Mouse (Mus musculus) limb, embryonic 15.5 days (tissue): Measurements from ENCODE around the gene Cwc25. TPM values are rescaled to one million over a fixed set of nuclear protein-coding genes. Genes with fewer than 3 reads are reported as not detected.

ENCODE experiments used
- ATAC-seq: fragments of 200-750 bp; cut with Nextera tagmentation; 2 replicates; pipeline ENCODE4 v1.8.0; 2017; ENCODE audit warnings: low read depth, moderate TSS enrichment; ENCODE audit not compliant: insufficient number of reproducible peaks, low FRiP score, low TSS enrichment
- H3K27ac ChIP-seq: fragments of 300-500 bp; sonication (generic); 2 replicates; pipeline ENCODE4 v1.5.1; 2015; ENCODE audit warnings: moderate library complexity, mild to moderate bottlenecking, inconsistent platforms
- H3K27me3 ChIP-seq: fragments of 300-500 bp; sonication (generic); 2 replicates; pipeline ENCODE4 v1.6.1; 2015; ENCODE audit warnings: inconsistent platforms
- H3K36me3 ChIP-seq: fragments of 300-500 bp; sonication (generic); 2 replicates; pipeline ENCODE4 v1.6.1; 2015; ENCODE audit warnings: inconsistent platforms
- H3K4me1 ChIP-seq: fragments of 300-500 bp; sonication (generic); 2 replicates; pipeline ENCODE4 v1.6.1; 2015; ENCODE audit warnings: inconsistent platforms
- H3K4me2 ChIP-seq: fragments of 300-500 bp; sonication (generic); 2 replicates; pipeline ENCODE4 v1.6.1; 2015; ENCODE audit warnings: mild to moderate bottlenecking, inconsistent platforms
- H3K4me3 ChIP-seq: fragments of 300-500 bp; sonication (generic); 2 replicates; pipeline ENCODE4 v1.5.1; 2015; ENCODE audit warnings: mild to moderate bottlenecking, inconsistent platforms
- H3K9ac ChIP-seq: fragments of 300-500 bp; sonication (generic); 2 replicates; pipeline ENCODE4 v1.6.1; 2015; ENCODE audit warnings: inconsistent platforms
- H3K9me3 ChIP-seq: fragments of 300-500 bp; sonication (generic); 2 replicates; pipeline ENCODE4 v1.6.1; 2016; ENCODE audit warnings: inconsistent platforms
- WGBS: fragments of 180-500 bp; shearing (Covaris S2); methylation state at CpG from one replicate; pipeline ENCODE4 v1.1.7; 2015; 5-methylcytosine and 5-hydroxymethylcytosine counted together
- polyA plus RNA-seq: library from polyadenylated mRNA; unstranded; fragments of >200 nt; fragmentation: Nextera tagmentation; extraction: Ambion mirVana; gene quantifications from 2 replicates; pipeline ENCODE4 v1.2.1, GENCODE M21; 2015

Cwc25 gene
- polyA plus RNA-seq, 1 experiment from 2014 or later = 19.1 TPM

DNA sequence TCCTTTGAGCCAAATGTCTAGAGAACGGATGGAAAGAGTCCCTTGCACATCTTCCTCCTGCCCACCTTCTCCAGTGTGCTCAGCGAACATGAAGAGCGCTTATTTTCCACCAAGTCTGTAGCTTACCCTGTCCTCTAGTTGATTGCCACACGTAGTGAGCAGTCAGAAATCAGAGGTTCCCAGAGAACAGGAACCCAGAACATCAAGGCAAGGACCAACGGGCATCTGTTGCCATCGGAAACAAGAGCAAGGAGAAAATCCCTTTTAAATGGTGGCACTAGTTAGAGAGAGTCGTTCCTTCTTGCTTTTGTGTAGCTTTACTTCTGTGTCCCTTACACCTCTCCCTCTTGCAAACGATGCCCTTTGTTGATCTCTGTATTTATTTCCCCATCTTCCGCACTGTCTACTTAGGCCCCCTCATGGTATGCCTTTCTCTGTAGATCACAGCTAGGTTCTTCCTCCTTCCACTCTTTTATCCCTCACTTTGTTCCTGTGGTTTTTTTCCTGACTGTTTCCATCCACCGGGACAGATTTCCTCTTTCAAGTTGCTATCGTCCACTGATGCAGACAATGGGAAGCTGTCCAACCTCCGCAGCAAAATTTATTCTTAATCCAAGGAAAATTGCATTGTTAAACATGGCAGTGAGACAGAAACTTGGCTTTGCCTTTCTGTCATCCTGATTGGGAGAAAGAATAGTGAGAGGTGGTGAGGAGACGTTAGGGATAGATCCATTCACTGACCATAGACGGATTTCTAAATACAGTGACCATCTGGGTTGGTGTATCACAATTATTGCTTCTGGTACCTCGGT, 64.6 kb downstream of the Cwc25 start:
- 54% methylated on average over 15 of the region's 15 CpGs for whole genome bisulfite sequencing
- H3K36me3 ChIP-seq = peaks cover 15% of the 10 kb centered on the region
- peak overlapping the region; percentile 83 for H3K4me2 ChIP-seq
- no peak for ATAC-seq
- H3K27me3 ChIP-seq = no peaks in the 10 kb centered on the region
- 0 out of 2 replicates have a peak overlapping the region, but pooled peaks have one; percentile 48 for H3K9ac ChIP-seq
- no peaks in the 10 kb centered on the region for H3K9me3 ChIP-seq
- peaks cover 41% of the 10 kb centered on the region for H3K4me1 ChIP-seq
- H3K27ac ChIP-seq = peak overlapping the region; percentile 89; the same call in 1 of the 2 replicates
- peak overlapping the region; percentile 90 for H3K4me3 ChIP-seq

DNA sequence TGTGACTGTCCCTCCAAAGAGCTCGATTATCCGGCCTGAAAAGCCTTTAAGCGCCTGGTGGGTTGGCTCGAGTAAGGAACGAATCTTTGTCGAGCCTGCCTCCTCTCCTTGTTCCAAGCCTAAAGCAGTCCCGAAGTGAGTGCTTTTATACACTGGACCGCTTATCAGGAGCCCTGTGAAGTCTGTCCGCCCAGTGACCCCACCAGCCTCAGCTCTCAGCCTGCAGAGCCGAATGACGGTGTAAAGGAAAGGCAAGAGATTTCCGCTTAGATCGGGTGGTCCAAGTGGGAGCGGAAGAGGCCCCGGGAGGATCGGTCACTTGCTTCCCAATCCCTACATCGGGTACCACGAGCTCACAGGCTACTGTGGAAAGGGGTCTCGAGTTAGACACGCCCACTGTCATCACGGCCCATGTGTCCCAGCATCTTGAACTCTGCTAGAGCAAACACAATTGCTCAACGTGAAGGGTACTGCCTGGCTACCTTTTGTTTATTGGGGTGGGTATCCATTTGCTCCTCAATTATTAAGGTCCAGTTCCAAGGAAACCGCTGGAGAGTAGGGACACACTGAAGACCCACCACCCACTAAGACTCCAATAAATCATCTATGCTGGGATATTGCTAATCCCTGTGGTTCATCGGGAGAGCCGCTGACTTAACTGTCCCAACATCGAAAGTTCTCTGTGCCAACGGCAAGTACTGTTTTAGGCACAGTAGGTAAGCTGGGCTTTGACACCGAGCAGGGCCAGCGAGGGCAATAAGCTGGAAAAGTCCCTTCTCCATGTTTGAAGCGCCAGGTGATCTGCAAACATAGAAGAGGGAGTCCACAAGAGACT, 65.4 kb downstream of the Cwc25 start:
- peaks cover 49% of the 10 kb centered on the region for H3K4me1 ChIP-seq
- WGBS = 17% methylated on average over 30 of the region's 30 CpGs
- ATAC-seq = no peak

DNA sequence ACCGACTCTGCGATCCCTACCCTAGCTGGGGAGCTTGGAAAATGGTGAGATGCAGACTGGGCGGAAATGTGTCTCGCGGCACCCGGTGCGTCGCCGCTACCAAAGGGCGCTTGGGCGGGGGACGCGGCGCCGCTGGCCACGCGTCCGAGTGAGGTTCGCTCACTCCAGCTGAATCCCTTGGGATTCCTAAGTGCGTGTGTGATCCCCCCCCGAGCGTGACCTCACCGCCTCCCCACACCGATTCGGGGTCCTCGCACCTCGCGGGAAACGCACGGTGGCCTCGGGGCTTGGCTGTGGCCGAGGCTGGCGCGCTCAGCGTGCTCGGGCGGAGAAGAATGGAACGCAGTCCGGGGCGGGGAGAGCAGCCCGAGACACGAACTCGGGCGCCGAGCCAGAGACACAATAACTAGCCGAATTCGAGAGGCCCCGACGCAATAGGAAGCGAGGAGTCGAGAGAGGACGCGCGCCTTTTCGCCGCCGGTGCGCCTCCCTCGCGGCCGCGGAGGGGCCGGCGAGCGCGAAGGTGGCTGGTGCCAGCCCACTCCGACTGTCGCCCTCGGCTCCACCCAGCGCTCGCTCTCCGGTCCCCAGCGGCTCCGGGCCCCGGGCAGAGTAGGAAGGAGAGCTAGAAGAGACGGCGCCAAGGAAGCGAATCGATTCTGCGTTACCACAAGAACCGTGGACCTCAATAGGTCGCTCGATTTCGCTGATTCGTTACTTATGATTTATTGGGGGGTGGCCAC, 66.2 kb downstream of the Cwc25 start, which contains the start of gene Pcgf2:
Pcgf2 (minus strand) TSS at position 495 of the 743 bp plus-strand sequence.
- H3K4me2 ChIP-seq = peak within 1 kb of the TSS; percentile 83
- H3K4me1 ChIP-seq = peaks cover 57% of the 10 kb centered on the region
- H3K27me3 ChIP-seq = no peaks in the 10 kb centered on the region
- peak within 1 kb of the TSS; percentile 98 for H3K27ac ChIP-seq
- peak within 1 kb of the TSS; percentile 90 for H3K4me3 ChIP-seq
- ATAC-seq = no peak
- WGBS = under 1% methylated on average over 85 of the region's 85 CpGs
- no peaks in the 10 kb centered on the region for H3K9me3 ChIP-seq
- H3K9ac ChIP-seq = peak within 1 kb of the TSS; percentile 93
- peaks cover 6% of the 10 kb centered on the region; the same call in 1 of the 2 replicates for H3K36me3 ChIP-seq

More for the DNA sequence above, 65.4 kb downstream of the Cwc25 start:
- H3K4me2 ChIP-seq = peak overlapping the region; percentile 83
- H3K9me3 ChIP-seq = no peaks in the 10 kb centered on the region
- H3K9ac ChIP-seq = peak overlapping the region; percentile 82
- H3K4me3 ChIP-seq = peak overlapping the region; percentile 90
- peaks cover 6% of the 10 kb centered on the region for H3K36me3 ChIP-seq
- no peaks in the 10 kb centered on the region for H3K27me3 ChIP-seq
- H3K27ac ChIP-seq = peak overlapping the region; percentile 98

DNA sequence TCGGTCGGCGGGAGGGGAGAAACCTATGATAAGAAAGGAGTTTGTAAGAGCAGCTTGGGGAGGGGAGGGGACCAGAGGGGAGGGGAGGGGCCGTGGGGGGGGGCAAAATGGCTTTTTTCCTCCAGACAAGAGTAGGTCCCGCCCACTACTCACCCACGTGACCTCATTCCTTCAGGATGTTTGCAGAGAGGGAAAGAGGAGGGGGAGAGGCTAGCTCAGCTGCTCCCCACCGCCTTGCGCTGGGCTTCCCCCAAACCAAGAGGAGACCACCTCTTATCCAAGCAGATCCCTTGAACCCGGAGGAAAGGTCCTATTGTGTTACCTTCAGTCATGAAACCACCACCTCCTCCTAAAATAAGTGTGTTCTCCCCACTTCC, 66.7 kb downstream of the Cwc25 start:
- Histone ChIP-seq H3K4me3 (peak overlapping the region; percentile 90), H3K27ac (peak overlapping the region; percentile 98), H3K4me1 (peaks cover 63% of the 10 kb centered on the region), H3K9ac (peak overlapping the region; percentile 93), H3K27me3 (no peaks in the 10 kb centered on the region), H3K9me3 (no peaks in the 10 kb centered on the region), H3K4me2 (peak overlapping the region; percentile 83), H3K36me3 (peaks cover 1% of the 10 kb centered on the region; the same call in 1 of the 2 replicates)
- 0% methylated on average over 2 of the region's 9 CpGs for WGBS
- ATAC-seq = peak; percentile 49; the same call in 1 of the 2 replicates

DNA sequence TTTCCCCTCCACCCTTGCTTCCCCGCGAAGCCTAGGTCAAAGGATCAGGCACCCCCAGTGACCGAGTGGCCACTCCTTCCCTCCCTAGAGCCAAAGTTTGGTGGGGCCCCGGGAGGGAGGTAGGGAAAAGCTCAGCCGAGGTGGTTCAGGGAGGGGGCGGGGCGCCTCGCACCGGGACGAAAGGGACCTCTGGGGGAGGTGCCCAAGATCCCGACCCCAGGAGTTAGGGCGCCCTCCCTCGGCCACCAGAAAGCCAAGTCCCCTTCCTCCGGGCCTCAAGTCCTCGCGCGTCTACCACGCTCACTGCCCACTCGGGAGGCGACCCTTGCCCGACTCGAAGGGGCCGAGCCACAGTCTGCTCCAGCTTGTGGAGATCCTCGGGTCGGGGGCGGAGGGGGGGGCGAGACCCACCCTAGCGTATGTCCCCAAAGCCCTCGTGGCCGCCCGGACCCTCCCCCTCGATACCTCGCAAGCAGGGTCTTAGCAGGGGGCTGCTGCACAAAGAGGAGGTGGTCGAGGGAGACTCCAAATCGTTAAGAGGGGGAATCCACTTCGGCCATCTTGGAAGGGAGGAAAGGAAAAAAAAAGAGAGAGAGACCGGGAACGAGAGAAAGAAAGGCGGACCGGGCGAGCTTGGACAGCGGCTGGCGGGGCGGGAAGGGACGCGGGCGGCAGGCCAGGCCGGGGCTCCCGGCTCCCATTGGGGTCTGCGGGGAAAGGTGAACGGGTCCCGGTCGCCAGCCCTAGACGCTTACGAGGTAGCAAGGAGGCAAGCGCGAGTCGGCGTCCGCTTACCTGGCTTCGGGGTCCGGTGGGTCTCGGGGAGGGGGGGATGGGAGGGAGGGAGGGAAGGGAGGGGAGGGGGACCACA, 67.4 kb downstream of the Cwc25 start:
- no peak for ATAC-seq
- H3K27ac ChIP-seq = peak overlapping the region; percentile 98
- H3K4me1 ChIP-seq = peaks cover 64% of the 10 kb centered on the region
- WGBS = under 1% methylated on average over 54 of the region's 63 CpGs
- H3K4me2 ChIP-seq = peak overlapping the region; percentile 83
- no peaks in the 10 kb centered on the region for H3K27me3 ChIP-seq
- H3K9ac ChIP-seq = peak overlapping the region; percentile 93
- H3K9me3 ChIP-seq = no peaks in the 10 kb centered on the region
- no peaks in the 10 kb centered on the region; the same call in 1 of the 2 replicates for H3K36me3 ChIP-seq
- peak overlapping the region; percentile 90 for H3K4me3 ChIP-seq

DNA sequence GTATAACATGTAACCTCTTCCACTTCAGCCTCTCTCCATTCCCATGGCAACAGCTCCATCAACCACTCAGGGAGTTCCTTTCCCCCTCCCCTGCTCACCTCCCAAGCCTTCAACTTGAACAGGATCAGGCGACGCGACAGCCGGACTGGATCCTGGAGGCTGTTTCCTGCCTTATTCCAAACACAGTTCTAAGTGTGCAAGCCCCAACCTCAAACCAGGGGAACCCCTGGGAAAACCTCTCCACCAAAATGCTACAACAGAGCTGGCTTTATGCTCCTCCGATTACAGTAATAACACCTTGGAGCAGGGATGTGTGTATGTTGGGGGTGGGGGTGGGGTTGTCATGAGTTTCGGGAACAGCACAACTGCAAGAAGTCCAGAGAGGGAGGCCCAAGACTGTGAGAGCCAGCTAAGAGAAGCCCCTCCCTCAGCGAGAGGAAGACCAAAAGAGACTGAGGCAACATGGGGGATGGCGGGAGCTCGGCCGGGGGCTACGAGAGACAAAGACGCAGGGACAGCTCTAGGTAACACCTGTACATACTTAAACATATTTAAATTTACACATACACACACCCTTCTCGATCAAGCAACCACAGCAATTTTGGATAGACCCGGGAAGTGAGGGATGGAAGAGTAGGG, 68.3 kb downstream of the Cwc25 start:
- peaks cover 65% of the 10 kb centered on the region for H3K4me1 ChIP-seq
- WGBS = under 1% methylated on average over 14 of the region's 14 CpGs
- peak overlapping the region; percentile 93 for H3K9ac ChIP-seq
- H3K4me2 ChIP-seq = peak overlapping the region; percentile 83
- peaks cover 4% of the 10 kb centered on the region; the same call in 1 of the 2 replicates for H3K36me3 ChIP-seq
- H3K27me3 ChIP-seq = no peaks in the 10 kb centered on the region
- no peak for ATAC-seq
- H3K27ac ChIP-seq = peak overlapping the region; percentile 98
- H3K9me3 ChIP-seq = no peaks in the 10 kb centered on the region
- peak overlapping the region; percentile 90 for H3K4me3 ChIP-seq

DNA sequence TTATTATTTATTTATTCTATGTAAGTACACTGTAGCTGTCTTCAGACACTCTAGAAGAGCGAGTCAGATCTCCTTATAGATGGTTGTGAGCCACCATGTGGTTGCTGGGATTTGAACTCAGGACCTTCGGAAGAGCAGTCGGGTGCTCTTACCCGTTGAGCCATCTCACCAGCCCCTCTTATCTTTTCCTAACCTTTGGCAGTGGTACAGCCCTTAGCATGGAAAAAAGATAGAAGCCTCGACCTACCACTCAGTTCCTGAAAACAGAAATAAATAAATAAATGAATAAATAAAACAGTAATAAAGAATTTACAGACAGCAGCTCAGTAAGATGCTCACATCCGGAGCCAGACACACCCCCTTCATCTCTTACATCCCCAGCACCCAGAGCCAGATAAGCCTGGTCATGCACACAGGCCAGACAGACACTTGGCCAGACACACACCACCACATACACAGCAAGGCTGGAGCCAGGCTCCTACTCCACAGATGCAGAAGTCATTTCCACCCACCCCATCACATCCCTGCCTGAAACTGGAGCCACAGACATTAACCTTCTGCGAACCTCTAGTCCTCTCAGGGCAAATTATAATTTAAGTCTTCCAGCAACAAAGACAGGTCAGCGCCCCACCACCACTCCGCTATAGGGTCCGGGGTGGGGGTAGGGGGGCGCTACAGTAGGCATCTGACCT, 69.0 kb downstream of the Cwc25 start:
- Histone ChIP-seq H3K4me3 (peak overlapping the region; percentile 90), H3K27me3 (no peaks in the 10 kb centered on the region), H3K9ac (peak overlapping the region; percentile 93), H3K27ac (peak overlapping the region; percentile 98), H3K36me3 (peaks cover 10% of the 10 kb centered on the region), H3K9me3 (no peaks in the 10 kb centered on the region), H3K4me2 (peak overlapping the region; percentile 83), H3K4me1 (peaks cover 65% of the 10 kb centered on the region)
- WGBS = 47% methylated on average over 11 of the region's 11 CpGs
- no peak for ATAC-seq

DNA sequence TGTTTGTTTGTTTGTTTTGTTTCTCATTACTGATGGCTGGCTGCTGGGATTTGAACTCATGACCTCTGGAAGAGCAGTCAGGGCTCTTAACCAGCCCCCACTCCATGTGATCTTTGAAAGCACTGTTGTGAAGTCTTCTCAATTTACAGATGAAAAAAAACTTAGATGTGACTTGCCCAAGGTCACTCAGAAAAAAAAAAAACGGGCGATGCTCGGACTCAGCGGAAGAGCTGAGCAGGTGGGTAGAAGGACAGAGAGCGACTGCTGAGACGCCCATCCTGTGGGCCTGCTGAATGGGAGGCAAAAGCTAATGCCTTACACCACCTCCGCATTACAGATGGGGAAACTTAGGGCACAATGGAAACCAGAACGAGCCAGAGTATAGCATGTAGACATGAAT, 69.7 kb downstream of the Cwc25 start:
- Histone ChIP-seq H3K9ac (no peak overlapping the region), H3K9me3 (no peaks in the 10 kb centered on the region), H3K4me3 (no peak overlapping the region), H3K27ac (no peak overlapping the region), H3K36me3 (peaks cover 17% of the 10 kb centered on the region), H3K4me2 (no peak overlapping the region), H3K27me3 (no peaks in the 10 kb centered on the region), H3K4me1 (peaks cover 60% of the 10 kb centered on the region)
- no peak for ATAC-seq
- 71% methylated on average over 8 of the region's 8 CpGs for WGBS

DNA sequence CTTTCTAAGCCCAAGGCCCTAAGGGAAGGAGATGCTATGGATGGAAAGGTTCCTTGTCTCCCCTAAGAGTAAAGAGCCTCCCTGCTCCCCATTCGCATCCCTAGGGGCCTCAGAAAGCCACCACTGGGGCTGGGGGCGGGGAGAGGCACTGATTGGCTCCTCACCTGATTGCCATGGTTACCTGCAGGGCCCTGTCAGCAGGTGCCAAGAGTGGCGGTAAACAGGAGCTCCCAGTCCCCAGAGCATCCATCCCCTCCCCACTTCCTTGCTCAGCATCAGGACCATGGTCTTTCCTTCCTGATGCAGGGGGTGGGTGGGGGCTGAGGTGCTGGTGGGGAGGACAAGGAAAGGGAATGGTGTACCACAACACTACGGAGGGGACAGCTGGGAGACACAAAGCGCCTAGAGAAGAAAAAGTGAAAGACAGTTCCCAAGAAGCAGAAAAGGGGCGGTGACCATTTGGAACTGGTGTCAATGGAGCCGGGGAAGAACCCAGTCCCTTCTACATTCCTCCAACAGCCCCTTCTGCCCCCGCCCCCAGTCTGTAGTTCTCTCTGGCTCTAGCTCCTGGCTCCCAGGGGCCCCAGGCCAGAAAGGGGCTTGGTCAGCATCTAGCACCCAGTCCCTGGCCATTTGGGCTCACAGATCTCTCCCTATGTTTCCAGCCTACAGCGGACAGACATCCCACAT, 70.5 kb downstream of the Cwc25 start:
- ATAC-seq = no peak
- Histone ChIP-seq H3K27ac (peak overlapping the region; percentile 73), H3K4me1 (peaks cover 51% of the 10 kb centered on the region), H3K4me3 (no peak overlapping the region), H3K9ac (0 out of 2 replicates have a peak overlapping the region, but pooled peaks have one; percentile 8), H3K4me2 (peak overlapping the region; percentile 21), H3K27me3 (no peaks in the 10 kb centered on the region), H3K9me3 (no peaks in the 10 kb centered on the region), H3K36me3 (peaks cover 25% of the 10 kb centered on the region)
- 48% methylated on average over 9 of the region's 9 CpGs for WGBS
